Mouse (Mus musculus) liver, adult 2 months (tissue): ENCODE results near the gene Pus10.

Experiments
- CTCF ChIP-seq: fragments of 200-500 bp; IDR thresholded peaks from 2 replicates; pipeline ENCODE4 v1.5.1; 2011; ENCODE audit warnings: low read depth, low read length, control low read depth
- POLR2A ChIP-seq: fragments of 200-500 bp; IDR thresholded peaks from 2 replicates; pipeline ENCODE4 v1.6.1; 2011; ENCODE audit warnings: low read length, control low read depth; ENCODE audit not compliant: insufficient read depth; ENCODE audit errors: extremely low read depth

DNA sequence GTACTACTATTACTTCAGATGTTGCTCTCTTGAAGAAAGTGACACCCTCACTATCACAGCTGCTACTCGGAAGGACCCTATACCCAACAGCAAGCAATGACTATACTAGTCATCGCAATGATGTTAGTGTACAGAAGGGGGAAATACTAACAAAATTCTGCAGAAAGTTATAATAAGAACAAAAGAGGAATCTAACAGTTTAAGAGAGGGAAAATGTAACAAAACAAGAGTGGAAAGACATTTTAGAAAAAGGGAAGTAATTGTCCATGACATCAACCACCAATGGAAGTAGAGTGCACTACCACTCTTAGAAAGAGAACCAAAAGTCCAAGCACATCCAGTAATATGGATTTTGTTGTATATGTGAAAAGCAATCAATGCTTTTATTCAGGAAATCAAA lies 97.2 kb downstream of the Pus10 start:
- TF ChIP-seq CTCF (no peak), POLR2A (no peak)
